Mouse (Mus musculus) yolk sac, embryonic 10.5 days (tissue): ENCODE measurements around the gene 4931440F15Rik.

Experiments
- DNase-seq: peaks from one replicate; pipeline ENCODE4 v3.0.0-alpha.2; 2017; ENCODE audit warnings: low spot score

Gene 4931440F15Rik

DNA sequence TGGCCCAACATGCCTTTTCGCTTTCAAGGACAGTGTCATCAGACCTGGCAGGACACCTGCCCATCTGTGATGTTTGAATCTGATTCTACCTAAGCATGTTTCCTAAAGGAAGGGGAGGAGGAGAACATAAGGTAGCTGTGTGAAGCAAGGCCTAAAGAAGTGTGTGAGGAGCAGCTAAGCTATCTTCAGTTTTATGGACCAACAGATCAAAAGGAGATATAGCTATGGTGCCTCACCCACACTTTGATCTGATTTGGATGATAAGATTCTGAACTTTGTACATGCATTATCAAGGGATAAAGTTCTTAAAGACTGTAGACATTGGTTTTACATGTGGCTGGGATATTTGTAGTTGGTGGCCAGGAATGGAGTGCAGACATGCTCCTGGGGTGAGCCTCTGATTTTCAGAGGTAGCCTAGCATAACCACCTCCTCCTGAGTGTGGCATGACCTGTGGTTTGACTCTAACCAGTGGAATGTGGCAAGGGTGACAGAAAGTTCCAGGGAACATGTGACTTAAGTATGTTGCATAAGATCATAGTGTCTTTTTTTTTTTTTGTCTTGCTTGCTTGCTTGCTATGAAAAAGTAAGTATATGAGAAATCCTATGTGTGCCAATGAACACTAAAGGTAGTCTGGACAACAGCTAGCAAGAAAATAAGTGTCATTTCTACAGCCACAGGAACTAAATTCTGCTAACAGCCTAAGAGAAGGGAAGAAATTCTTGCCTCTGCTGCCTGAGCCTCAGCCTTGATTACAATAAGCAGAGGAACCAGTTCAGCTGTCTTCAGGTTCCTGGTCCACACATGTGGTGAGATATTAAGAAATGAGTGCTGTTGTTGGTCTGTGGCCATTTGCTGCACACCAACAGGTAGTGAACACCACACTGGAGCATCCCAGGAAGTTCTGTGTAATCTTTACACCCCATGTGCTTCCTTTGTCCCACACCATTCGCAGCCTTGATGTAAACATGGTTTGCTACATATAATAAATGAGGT is 23.7 kb downstream of the 4931440F15Rik start:
- DNase-seq = no peak

GRCm38 (mm10) chr11:29799839-29800238 is 25.6 kb downstream of the 4931440F15Rik start:
- no peak for DNase-seq

DNA sequence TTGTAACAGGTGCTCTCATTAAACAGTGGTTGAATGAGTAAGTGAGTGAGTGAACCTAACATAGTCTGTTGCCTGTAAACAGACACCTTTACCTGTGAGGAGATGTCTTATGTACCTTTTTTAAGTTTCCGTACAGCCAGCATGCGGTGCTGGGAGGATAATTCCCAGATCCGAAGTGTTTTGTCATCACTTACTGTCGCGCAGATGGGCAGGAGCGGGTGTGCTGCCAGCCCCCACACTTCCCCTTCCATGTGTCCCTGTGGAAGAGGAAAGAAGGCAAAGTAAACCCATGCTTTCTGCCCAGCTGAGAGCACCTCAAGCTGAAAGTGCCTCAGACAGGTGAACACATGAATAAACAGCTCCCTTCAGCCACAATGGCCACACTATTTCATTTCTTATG is 30.4 kb downstream of the 4931440F15Rik start:
- DNase-seq = no peak

- DNase-seq = no peak
Observed at GRCm38 (mm10) chr11:29794475-29794874, 31.0 kb downstream of the 4931440F15Rik start.

DNA sequence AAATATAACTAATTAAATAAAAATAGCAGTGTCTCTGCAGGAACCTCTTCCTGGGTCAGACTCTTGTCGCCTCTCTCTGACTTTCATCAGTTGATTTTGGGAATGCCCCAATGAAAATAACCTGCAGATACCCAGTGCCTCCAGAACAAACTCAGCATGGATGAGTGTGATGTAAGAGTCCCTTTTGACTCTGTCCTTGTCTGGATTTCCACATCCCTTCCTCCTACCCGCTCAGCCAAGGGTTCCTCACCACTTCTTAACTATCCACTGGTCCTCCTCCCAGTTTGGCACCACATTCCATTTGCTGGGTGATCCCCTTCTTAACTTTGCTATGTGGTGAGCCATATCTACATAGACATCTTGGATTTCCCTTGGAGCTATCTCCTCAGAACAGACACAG is 34.7 kb downstream of the 4931440F15Rik start:
- DNase-seq = no peak

GRCm38 (mm10) chr11:29788921-29789638 is 36.4 kb downstream of the 4931440F15Rik start:
- DNase-seq = no peak

DNA sequence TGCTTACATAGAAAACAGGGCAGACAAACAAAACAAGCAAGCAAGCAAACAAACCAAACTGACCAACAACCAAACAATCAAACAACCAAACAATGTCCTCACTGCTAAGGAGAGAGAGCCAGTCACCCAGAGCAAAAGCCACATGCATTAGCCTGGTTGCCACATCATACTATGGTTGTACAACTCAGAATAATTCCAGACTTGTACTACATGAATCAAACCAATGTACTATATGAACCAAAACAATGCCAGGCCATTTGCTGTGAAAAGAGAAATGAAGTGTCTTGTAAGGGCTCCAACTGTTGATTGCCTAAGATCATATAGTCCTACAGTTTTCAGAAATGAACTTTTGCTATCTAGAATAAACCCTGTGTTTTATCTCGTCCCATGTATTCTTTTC is 37.0 kb downstream of the 4931440F15Rik start:
- no peak for DNase-seq

DNA sequence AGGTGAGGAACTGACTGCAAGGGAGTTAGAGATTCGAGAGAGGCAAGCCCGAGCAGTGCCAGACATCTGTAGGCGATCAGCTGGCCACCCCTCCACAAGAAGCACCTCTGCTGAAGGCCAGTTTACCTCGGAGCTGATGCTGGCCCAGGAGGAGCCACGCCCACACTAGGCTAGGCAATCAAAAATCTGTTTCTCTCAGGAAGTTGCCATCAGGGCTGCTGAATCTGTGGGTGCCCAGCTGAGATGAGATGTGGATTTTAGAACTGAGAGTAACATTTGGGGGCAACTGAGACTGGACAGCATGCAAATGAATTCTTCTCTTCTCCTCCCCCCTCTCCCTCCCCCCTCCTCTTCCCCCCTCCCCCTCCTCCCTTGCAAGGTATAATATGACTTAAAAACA is 38.0 kb downstream of the 4931440F15Rik start:
- DNase-seq = no peak

DNA sequence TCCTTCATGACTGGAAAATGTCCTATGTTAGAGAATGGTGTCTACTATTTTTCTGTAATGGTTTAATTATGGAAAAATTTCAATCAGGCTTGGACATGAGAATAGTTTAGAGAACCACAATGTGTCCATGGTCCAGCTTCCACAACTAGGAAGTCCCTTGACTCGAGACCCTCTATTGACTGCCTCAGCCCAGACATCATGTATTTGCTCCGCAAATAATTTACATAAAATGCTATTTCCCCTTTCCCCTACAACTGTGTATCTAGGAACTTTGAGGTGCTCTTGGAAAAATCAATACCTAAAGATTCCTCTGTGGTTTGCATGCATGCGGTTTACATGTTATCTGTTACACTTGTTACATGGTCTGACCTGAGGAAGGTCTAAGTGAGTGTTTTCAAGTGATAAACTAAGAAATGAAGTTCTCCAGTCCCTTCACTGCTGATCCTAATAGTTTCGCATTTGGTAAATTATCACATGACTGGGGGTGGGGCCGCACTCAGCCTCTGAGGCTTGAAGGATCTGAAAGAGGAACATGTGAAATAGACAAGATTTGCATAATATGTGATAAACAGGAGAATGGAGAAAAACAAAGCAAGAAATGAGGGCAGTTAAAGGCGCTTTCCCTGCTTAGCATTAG is 38.8 kb downstream of the 4931440F15Rik start:
- DNase-seq = no peak

DNA sequence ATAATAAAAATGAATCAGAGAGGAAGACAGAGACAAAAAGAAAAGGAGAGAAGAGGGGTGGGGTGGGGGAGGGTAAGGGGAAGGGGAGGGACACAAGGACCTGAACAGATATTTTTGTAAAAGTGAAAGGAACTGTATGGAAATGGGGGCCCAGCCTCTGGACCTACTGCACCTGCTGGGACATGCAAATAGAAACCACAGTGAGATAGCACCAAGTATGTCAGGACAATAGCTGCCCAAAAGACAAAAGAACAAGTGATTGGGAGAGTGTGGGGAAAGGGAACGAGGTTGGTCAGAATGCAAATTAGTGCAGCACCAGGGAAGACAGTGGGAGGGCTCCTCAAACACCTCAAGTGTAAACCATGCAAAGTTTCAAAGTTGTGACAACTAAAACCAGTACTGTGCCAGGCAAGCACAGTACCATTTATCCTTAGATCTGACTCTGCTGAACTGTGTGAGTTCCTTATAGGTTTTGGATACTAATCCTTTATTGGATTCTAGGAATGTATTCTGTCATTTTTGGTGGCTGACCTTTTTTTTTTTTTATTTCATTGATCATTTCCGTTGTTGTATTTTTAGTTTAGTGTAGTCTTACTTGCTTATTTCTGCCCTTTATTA is 46.0 kb downstream of the 4931440F15Rik start:
- no peak for DNase-seq

DNA sequence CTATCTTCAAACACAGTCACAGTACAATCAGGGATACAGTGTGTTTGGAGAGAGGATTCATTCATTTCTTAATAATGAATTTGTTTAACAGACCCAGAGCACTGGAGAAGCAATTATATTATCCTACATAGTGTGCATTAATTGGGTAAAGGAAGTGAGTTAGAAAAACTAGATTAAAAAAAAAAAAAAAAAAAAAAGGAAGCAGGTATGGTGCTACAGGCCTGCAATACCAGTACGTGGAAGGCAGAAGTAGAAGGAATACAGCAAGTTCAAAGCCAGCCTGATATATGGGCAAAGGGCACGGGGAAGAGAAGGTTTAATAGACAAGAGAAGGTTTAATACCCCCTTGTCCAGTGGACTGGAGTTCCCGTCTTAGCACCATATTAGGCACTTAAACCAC is 46.5 kb downstream of the 4931440F15Rik start:
- DNase-seq = no peak

- no peak for DNase-seq
Observed at GRCm38 (mm10) chr11:29777964-29778363, 47.5 kb downstream of the 4931440F15Rik start.

GRCm38 (mm10) chr11:29774760-29775159 is 50.7 kb downstream of the 4931440F15Rik start:
- DNase-seq = no peak

GRCm38 (mm10) chr11:29774296-29774695 is 51.2 kb downstream of the 4931440F15Rik start:
- DNase-seq = no peak
